In the genomic region with DNA sequence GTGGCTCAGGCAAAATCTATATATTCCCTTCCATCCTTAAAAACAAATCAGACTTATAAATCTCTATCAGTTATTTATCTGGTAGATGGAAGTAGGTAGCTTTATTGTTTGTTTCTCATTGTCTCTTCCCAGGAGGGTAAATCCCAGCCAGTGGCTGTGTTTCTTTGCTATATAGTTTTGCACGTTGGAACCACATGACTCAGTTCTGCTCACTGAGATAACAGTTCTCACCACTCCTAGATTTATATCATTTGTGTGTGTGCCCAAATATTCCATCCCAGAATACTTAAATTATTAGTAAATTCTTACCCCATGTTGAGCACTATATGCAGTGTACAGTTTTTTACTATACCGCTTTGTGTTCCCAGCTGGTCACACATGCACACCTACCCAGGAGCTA, we compare ENCODE assay signal across 28 mouse cellular contexts. TPM values are rescaled to one million over a fixed set of nuclear protein-coding genes. Genes with fewer than 3 reads are reported as not detected.
DNase-seq lines count a peak whose midpoint lies in the region; ATAC-seq and TF ChIP-seq lines count a peak whose summit lies in the region.
"Had no signal": no experiment of that assay in that cellular context is flagged by ENCODE, and none has a peak within 500 bp of the region (broad histone marks: within the 10 kb centered on the region; RNA-seq: fewer than 3 reads in every experiment).

No protein-coding gene starts in this region.

- H3K27me3 ChIP-seq in liver, embryonic 11.5 days (replicated peaks; ENCODE audit: control insufficient read depth, insufficient read depth, low read length) = no peaks in the 10 kb centered on the region
- H3K27me3 ChIP-seq in liver, postnatal 0 days (ENCODE audit: insufficient read depth, low read length) = no peaks in the 10 kb centered on the region
- no peaks in the 10 kb centered on the region for H3K27me3 ChIP-seq in MEL (ENCODE audit: control insufficient read depth in 1 of 2, insufficient read depth in 2 of 2, low read length in 2 of 2)
- no peaks in the 10 kb centered on the region for H3K27me3 ChIP-seq in liver, embryonic 14.5 days (ENCODE audit: control insufficient read depth, insufficient read depth, low read length)
- no peaks in the 10 kb centered on the region for H3K27me3 ChIP-seq in forebrain, postnatal 0 days (ENCODE audit: insufficient read depth, low read length)
- H3K27me3 ChIP-seq: embryonic facial prominence, embryonic 12.5 days; embryonic facial prominence, embryonic 15.5 days; forebrain, embryonic 13.5 days; heart, embryonic 13.5 days had no signal

- H3K9ac ChIP-seq in liver, embryonic 11.5 days (ENCODE audit: low read depth, low read length) = no peak overlapping the region
- H3K9ac ChIP-seq in liver, postnatal 0 days (replicated peaks) = no peak overlapping the region
- no peak overlapping the region for H3K9ac ChIP-seq in MEL (ENCODE audit: control insufficient read depth, low read depth, low read length, poor library complexity, severe bottlenecking)
- H3K9ac ChIP-seq in liver, embryonic 14.5 days (replicated peaks) = no peak overlapping the region
- H3K9ac ChIP-seq in forebrain, postnatal 0 days = no peak overlapping the region
- H3K9ac ChIP-seq: embryonic facial prominence, embryonic 12.5 days; embryonic facial prominence, embryonic 15.5 days; forebrain, embryonic 13.5 days; heart, embryonic 13.5 days; hindbrain, embryonic 14.5 days had no signal

- WGBS in liver, embryonic 11.5 days = 66% methylated on average over 2 of the region's 2 CpGs
- WGBS in liver, postnatal 0 days (ENCODE audit: insufficient replicate concordance) = 69% methylated on average over 2 of the region's 2 CpGs
- 49% methylated on average over 2 of the region's 2 CpGs for WGBS in liver, embryonic 14.5 days (ENCODE audit: insufficient replicate concordance)
- 88% methylated on average over 2 of the region's 2 CpGs for WGBS in forebrain, postnatal 0 days

- ATAC-seq in liver, embryonic 11.5 days (replicated peaks; ENCODE audit: low FRiP score) = 0 out of 2 replicates have a peak, but pooled peaks have one; percentile 13
- ATAC-seq in liver, postnatal 0 days = no peak
- peak; percentile 31; the same call in 1 of the 2 replicates for ATAC-seq in liver, embryonic 14.5 days (ENCODE audit: insufficient read depth)
- no peak for ATAC-seq in forebrain, postnatal 0 days
- ATAC-seq: CD4-positive, CD25-positive, alpha-beta regulatory T cell, adult 4 months; forebrain, embryonic 13.5 days; forebrain, embryonic 16.5 days; hindbrain, postnatal 0 days; inflammation-experienced regulatory T-cells, adult 6 months; Patski had no signal

- no peak for DNase-seq in liver, embryonic 11.5 days (ENCODE audit: low spot score)
- no peak for DNase-seq in liver, postnatal 0 days
- DNase-seq in MEL (ENCODE audit: low read depth, low spot score) = peak; percentile 14
- DNase-seq in liver, embryonic 14.5 days (ENCODE audit: low read depth in 3 of 3, low spot score in 3 of 3) = no peak
- no peak for DNase-seq in forebrain, postnatal 0 days
- no peak for DNase-seq in left cerebral cortex, adult 11 months (ENCODE audit: low spot score)
- DNase-seq: adrenal gland, postnatal 10 days; adrenal gland, postnatal 36 days; cerebellum, adult 18-20 months; cerebellum, adult 9-10 months; cerebellum, postnatal 25 days; gastrocnemius, postnatal 10 days; gastrocnemius, postnatal 36 days; heart, adult 2 months; heart, postnatal 14 days; heart, postnatal 4 days had no signal

- no peak for TF ChIP-seq RAD21 in MEL (IDR thresholded peaks at IDR 0.05; ENCODE audit: low read depth, low read length)

- TF ChIP-seq CTCF in liver, postnatal 0 days (IDR thresholded peaks at IDR 0.05; ENCODE audit: low read depth) = no peak
- TF ChIP-seq CTCF in MEL (IDR thresholded peaks at IDR 0.05 in 2 of 3, conservative IDR thresholded peaks at IDR 0.05 in 1 of 3; ENCODE audit: control insufficient read depth in 1 of 3, insufficient read depth in 1 of 3, low read depth in 2 of 3, low read length in 3 of 3, poor library complexity in 1 of 3, severe bottlenecking in 1 of 3) = no peak
- TF ChIP-seq CTCF in liver, embryonic 14.5 days (IDR thresholded peaks at IDR 0.05; ENCODE audit: low read depth) = no peak
- no peak for TF ChIP-seq CTCF in forebrain, postnatal 0 days (IDR thresholded peaks at IDR 0.05; ENCODE audit: low read depth)

- H3K36me3 ChIP-seq in liver, embryonic 11.5 days (ENCODE audit: control insufficient read depth, insufficient read depth, low read length) = no peaks in the 10 kb centered on the region
- no peaks in the 10 kb centered on the region for H3K36me3 ChIP-seq in liver, postnatal 0 days (replicated peaks; ENCODE audit: insufficient read depth, low read length)
- H3K36me3 ChIP-seq in MEL (ENCODE audit: control insufficient read depth in 1 of 2, insufficient read depth in 2 of 2, low read length in 2 of 2) = peaks cover 0 to 35% of the 10 kb centered on the region in 2 experiments; a peak in 2 of 4 replicates
- no peaks in the 10 kb centered on the region for H3K36me3 ChIP-seq in liver, embryonic 14.5 days (replicated peaks; ENCODE audit: control insufficient read depth, insufficient read depth, low read depth)
- H3K36me3 ChIP-seq in forebrain, postnatal 0 days (ENCODE audit: insufficient read depth) = no peaks in the 10 kb centered on the region
- H3K36me3 ChIP-seq: embryonic facial prominence, embryonic 12.5 days; embryonic facial prominence, embryonic 15.5 days; forebrain, embryonic 10.5 days; heart, embryonic 10.5 days had no signal

- no peaks in the 10 kb centered on the region for H3K79me2 ChIP-seq in MEL (ENCODE audit: control insufficient read depth, insufficient read depth, low read length, poor library complexity)

- no peaks in the 10 kb centered on the region for H3K9me3 ChIP-seq in liver, embryonic 11.5 days (ENCODE audit: control insufficient read depth, low read length)
- no peaks in the 10 kb centered on the region for H3K9me3 ChIP-seq in liver, postnatal 0 days (ENCODE audit: low read length)
- H3K9me3 ChIP-seq in MEL (replicated peaks; ENCODE audit: insufficient read depth, low read length) = no peaks in the 10 kb centered on the region
- H3K9me3 ChIP-seq in liver, embryonic 14.5 days (ENCODE audit: control insufficient read depth, low read length) = no peaks in the 10 kb centered on the region
- no peaks in the 10 kb centered on the region for H3K9me3 ChIP-seq in forebrain, postnatal 0 days (ENCODE audit: low read length)
- H3K9me3 ChIP-seq: embryonic facial prominence, embryonic 12.5 days; embryonic facial prominence, embryonic 15.5 days; forebrain, embryonic 10.5 days; forebrain, embryonic 13.5 days; heart, embryonic 10.5 days; heart, embryonic 13.5 days had no signal

- H3K27ac ChIP-seq in liver, embryonic 11.5 days (ENCODE audit: low read depth, low read length) = no peak overlapping the region
- H3K27ac ChIP-seq in liver, postnatal 0 days (ENCODE audit: low read depth) = no peak overlapping the region
- no peak overlapping the region for H3K27ac ChIP-seq in MEL (ENCODE audit: control insufficient read depth, low read depth, low read length)
- H3K27ac ChIP-seq in liver, embryonic 14.5 days = no peak overlapping the region
- H3K27ac ChIP-seq in forebrain, postnatal 0 days (ENCODE audit: low read depth, low read length) = no peak overlapping the region
- H3K27ac ChIP-seq: embryonic facial prominence, embryonic 12.5 days; embryonic facial prominence, embryonic 15.5 days; forebrain, embryonic 10.5 days; forebrain, embryonic 13.5 days; heart, adult 2 months; heart, embryonic 10.5 days; heart, embryonic 13.5 days; hindbrain, embryonic 14.5 days; hindbrain, postnatal 0 days had no signal

- H3K4me1 ChIP-seq in liver, embryonic 11.5 days (replicated peaks; ENCODE audit: control insufficient read depth, insufficient read depth, low read length) = no peaks in the 10 kb centered on the region
- no peaks in the 10 kb centered on the region for H3K4me1 ChIP-seq in liver, postnatal 0 days (ENCODE audit: insufficient read depth)
- H3K4me1 ChIP-seq in MEL (ENCODE audit: control insufficient read depth in 1 of 2, insufficient read depth in 2 of 2, low read length in 2 of 2) = peaks cover 20 to 41% of the 10 kb centered on the region in 2 experiments
- peaks cover 12 to 21% of the 10 kb centered on the region in 2 experiments for H3K4me1 ChIP-seq in liver, embryonic 14.5 days (replicated peaks; ENCODE audit: control insufficient read depth in 2 of 2, insufficient read depth in 2 of 2, low read length in 1 of 2)
- H3K4me1 ChIP-seq in forebrain, postnatal 0 days (ENCODE audit: insufficient read depth) = no peaks in the 10 kb centered on the region
- H3K4me1 ChIP-seq: embryonic facial prominence, embryonic 12.5 days; embryonic facial prominence, embryonic 15.5 days; forebrain, embryonic 10.5 days; forebrain, embryonic 13.5 days; heart, embryonic 13.5 days had no signal

- TF ChIP-seq EP300 in liver, postnatal 0 days (IDR thresholded peaks at IDR 0.05; ENCODE audit: low read depth) = no peak
- peak; percentile 70 to 75; a peak in 3 of 4 replicates for TF ChIP-seq EP300 in MEL (IDR thresholded peaks at IDR 0.05; ENCODE audit: low read depth in 1 of 2, low read length in 2 of 2)
- no peak for TF ChIP-seq EP300 in liver, embryonic 14.5 days (IDR thresholded peaks at IDR 0.05; ENCODE audit: low read depth)

- H3K4me2 ChIP-seq in liver, embryonic 11.5 days = no peak overlapping the region
- H3K4me2 ChIP-seq in liver, postnatal 0 days (ENCODE audit: low read depth, low read length) = no peak overlapping the region
- H3K4me2 ChIP-seq in liver, embryonic 14.5 days (ENCODE audit: low read depth) = no peak overlapping the region
- H3K4me2 ChIP-seq in forebrain, postnatal 0 days (ENCODE audit: low read depth) = no peak overlapping the region
- H3K4me2 ChIP-seq: embryonic facial prominence, embryonic 12.5 days; embryonic facial prominence, embryonic 15.5 days; forebrain, embryonic 13.5 days; heart, embryonic 13.5 days; hindbrain, embryonic 14.5 days had no signal

- H3K4me3 ChIP-seq in liver, embryonic 11.5 days (ENCODE audit: low read depth, low read length) = no peak overlapping the region
- no peak overlapping the region for H3K4me3 ChIP-seq in liver, postnatal 0 days (ENCODE audit: low read depth, low read length)
- no peak overlapping the region for H3K4me3 ChIP-seq in MEL (ENCODE audit: control insufficient read depth in 1 of 2, insufficient read depth in 1 of 2, low read depth in 2 of 2, low read length in 2 of 2)
- no peak overlapping the region for H3K4me3 ChIP-seq in liver, embryonic 14.5 days (ENCODE audit: insufficient read depth in 1 of 2, low read depth in 2 of 2, low read length in 2 of 2)
- no peak overlapping the region for H3K4me3 ChIP-seq in forebrain, postnatal 0 days (ENCODE audit: low read depth, low read length)
- H3K4me3 ChIP-seq: embryonic facial prominence, embryonic 12.5 days; embryonic facial prominence, embryonic 15.5 days; forebrain, embryonic 10.5 days; forebrain, embryonic 13.5 days; heart, adult 2 months; heart, embryonic 10.5 days; heart, embryonic 13.5 days had no signal

- TF ChIP-seq POLR2A in MEL (IDR thresholded peaks at IDR 0.05; ENCODE audit: control insufficient read depth in 1 of 2, insufficient read depth in 1 of 2, low read depth in 1 of 2, low read length in 2 of 2, poor library complexity in 1 of 2) = no peak

RNA-seq across cellular contexts. Expression of gene Acyp2, which starts 26.2 kb away (rescaled TPM):
- polyA plus RNA-seq in liver, embryonic 11.5 days (2014; fragmentation: Nextera tagmentation; extraction: Ambion mirVana) = 4.7 and 7.2 TPM in 2 replicates
- polyA plus RNA-seq in liver, postnatal 0 days (2015; fragmentation: Nextera tagmentation; extraction: Ambion mirVana) = 3.9 and 4.0 TPM in 2 replicates
- total RNA-seq in MEL (2012; rRNA removed) = 23.1 and 29.0 TPM in 2 replicates
- 1 to 10 TPM in 1 of 2 experiments, not detected in 1; 7.9 TPM for polyA plus RNA-seq in MEL (2012; ENCODE audit: insufficient read depth in 1 of 2, insufficient read length in 2 of 2, low read depth in 1 of 2, low replicate concordance in 2 of 2, missing spikeins in 1 of 2)
- 1.0 and 2.6 TPM in 2 replicates for polyA plus RNA-seq in liver, embryonic 14.5 days (2012; rRNA removed)
- polyA plus RNA-seq in liver, embryonic 14.5 days (2014; fragmentation: Nextera tagmentation; extraction: Ambion mirVana) = 5.4 and 5.6 TPM in 2 replicates
- 14.0 and 16.6 TPM in 2 replicates for total RNA-seq in forebrain, postnatal 0 days (2014; rRNA removed)
- polyA plus RNA-seq in forebrain, postnatal 0 days (2015; fragmentation: Nextera tagmentation; extraction: Ambion mirVana) = 25.0 and 28.4 TPM in 2 replicates
- polyA plus RNA-seq: Patski had no signal

Comparison
In these comparisons a context has a peak if more than half of its experiments do, and no peak if none do; other contexts are left out.
1. ATAC-seq: peak in liver, embryonic 11.5 days (single experiment) and liver, embryonic 14.5 days (single experiment); none in liver, postnatal 0 days (single experiment) and forebrain, postnatal 0 days (single experiment).